In genomic region chr8:110733036-110733435, GRCm38 (mm10) we compare ENCODE assay signal across 27 mouse cellular contexts. TPM values are rescaled to one million over a fixed set of nuclear protein-coding genes. Genes with fewer than 3 reads are reported as not detected.
A peak's percentile ranks its signal among the peaks of the same experiment; 100 is the strongest.
DNase-seq lines count a peak whose midpoint lies in the region; ATAC-seq lines count a peak whose summit lies in the region.
"Had no signal": no experiment of that assay in that cellular context is flagged by ENCODE, and none has a peak within 500 bp of the region (broad histone marks: within the 10 kb centered on the region; RNA-seq: fewer than 3 reads in every experiment).

No protein-coding gene starts in this region.

- H3K9ac ChIP-seq in intestine, embryonic 15.5 days, result no peak overlapping the region
- H3K9ac ChIP-seq: forebrain, embryonic 13.5 days; forebrain, postnatal 0 days; heart, embryonic 12.5 days; heart, embryonic 15.5 days; hindbrain, embryonic 13.5 days had no signal

- no peaks in the 10 kb centered on the region for H3K9me3 ChIP-seq in intestine, embryonic 15.5 days
- H3K9me3 ChIP-seq: forebrain, embryonic 10.5 days; forebrain, embryonic 13.5 days; G1E; heart, embryonic 12.5 days; heart, embryonic 15.5 days; hindbrain, embryonic 10.5 days; hindbrain, embryonic 13.5 days had no signal

- H3K4me2 ChIP-seq in intestine, embryonic 15.5 days (replicated peaks), result no peak overlapping the region
- H3K4me2 ChIP-seq: forebrain, embryonic 13.5 days; heart, embryonic 12.5 days; heart, embryonic 15.5 days; hindbrain, embryonic 13.5 days had no signal

- H3K27ac ChIP-seq in intestine, embryonic 15.5 days, result no peak overlapping the region
- H3K27ac ChIP-seq: forebrain, embryonic 10.5 days; forebrain, embryonic 13.5 days; heart, embryonic 15.5 days; hindbrain, embryonic 10.5 days; hindbrain, embryonic 13.5 days had no signal

- no peaks in the 10 kb centered on the region for H3K4me1 ChIP-seq in intestine, embryonic 15.5 days (replicated peaks)
- H3K4me1 ChIP-seq: forebrain, embryonic 10.5 days; forebrain, embryonic 13.5 days; heart, embryonic 12.5 days; heart, embryonic 15.5 days; hindbrain, embryonic 10.5 days; hindbrain, embryonic 13.5 days had no signal

- DNase-seq in cerebellum, adult 11-12 months, result peak; percentile 68
- DNase-seq in cerebellum, postnatal 4 days (ENCODE audit: low spot score in 2 of 2), result no peak
- peak; percentile 54 for DNase-seq in cerebellum, adult 8-10 months
- DNase-seq in cerebellum, postnatal 10 days, result peak; percentile 48 to 58
- no peak for DNase-seq in frontal cortex, postnatal 10 days (ENCODE audit: low spot score in 2 of 2)
- DNase-seq in lung, postnatal 4 days, result no peak
- DNase-seq: adrenal gland, postnatal 25 days; B cell, adult 2 months; forebrain, postnatal 0 days; gastrocnemius, postnatal 25 days; heart, adult 18-20 months; heart, postnatal 10 days; heart, postnatal 36 days; kidney, adult 18-20 months; kidney, adult 9 months had no signal

- no peak overlapping the region for H3K4me3 ChIP-seq in intestine, embryonic 15.5 days (replicated peaks)
- H3K4me3 ChIP-seq: forebrain, embryonic 10.5 days; forebrain, embryonic 13.5 days; heart, embryonic 12.5 days; heart, embryonic 15.5 days; hindbrain, embryonic 10.5 days; hindbrain, embryonic 13.5 days had no signal

- no peak for ATAC-seq in intestine, embryonic 15.5 days
- ATAC-seq: forebrain, embryonic 13.5 days; forebrain, postnatal 0 days; hindbrain, embryonic 16.5 days; intestine, embryonic 16.5 days; Patski had no signal

- WGBS in intestine, embryonic 15.5 days, result 93% methylated on average over 8 of the region's 8 CpGs

- H3K36me3 ChIP-seq in intestine, embryonic 15.5 days, result peaks cover 54% of the 10 kb centered on the region
- H3K36me3 ChIP-seq: G1E had no signal

- no peaks in the 10 kb centered on the region for H3K27me3 ChIP-seq in intestine, embryonic 15.5 days (replicated peaks)
- H3K27me3 ChIP-seq: CH12.LX; forebrain, embryonic 13.5 days; heart, embryonic 12.5 days; heart, embryonic 15.5 days; hindbrain, embryonic 13.5 days; Patski had no signal

RNA-seq across cellular contexts. Expression of gene Mtss1l, which starts 11.8 kb away (rescaled TPM):
- polyA plus RNA-seq in intestine, embryonic 15.5 days (2015; fragmentation: Nextera tagmentation; extraction: Ambion mirVana), result 8.0 and 9.6 TPM in 2 replicates

Comparison
In these comparisons a context has a peak if more than half of its experiments do, and no peak if none do; other contexts are left out.
1. DNase-seq: peak in cerebellum, adult 11-12 months (single experiment), cerebellum, adult 8-10 months (single experiment) and cerebellum, postnatal 10 days (2 of 2); none in cerebellum, postnatal 4 days (0 of 2), frontal cortex, postnatal 10 days (0 of 2) and lung, postnatal 4 days (0 of 2).